Mouse (Mus musculus) mouse embryonic stem cell (cell line): Measurements from ENCODE around the gene Dock11.

ENCODE experiments used
- in situ Hi-C, 2 experiments: fragments of 300-500 bp; cut with MboI; formaldehyde crosslinking; loops; 1 replicate in 1 of 2; 3 replicates in 1 of 2; pipeline ENCODE4 v1.14.3; 2019 to 2020; ENCODE audit warnings: low sequenced_read_pairs in 2 of 2, low pct_unique_long_range_greater_than_20kb in 1 of 2, mixed read lengths in 1 of 2; ENCODE audit not compliant: unreplicated experiment in 1 of 2

The Dock11 gene

DNA sequence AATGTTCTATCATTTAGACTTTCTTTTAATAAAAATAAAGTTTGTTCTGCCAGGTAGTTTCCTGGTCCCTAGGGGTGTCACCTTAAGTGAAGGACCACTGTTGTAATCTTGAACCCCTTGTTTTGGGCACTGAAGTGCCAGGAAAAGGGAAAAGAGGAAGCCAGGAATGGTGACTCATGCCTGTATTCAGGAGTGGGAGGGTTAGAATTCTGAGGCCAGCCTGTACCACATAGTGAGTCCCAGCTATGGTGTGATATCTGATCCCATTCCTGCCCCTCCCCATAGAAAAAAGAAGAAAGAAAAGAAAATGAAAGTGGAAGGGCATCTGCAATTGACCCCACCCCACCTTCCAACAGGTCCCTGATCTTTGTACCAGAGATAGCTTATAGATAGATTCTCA lies 161.7 kb downstream of the Dock11 start:
- in situ Hi-C loops = no loop called here

DNA sequence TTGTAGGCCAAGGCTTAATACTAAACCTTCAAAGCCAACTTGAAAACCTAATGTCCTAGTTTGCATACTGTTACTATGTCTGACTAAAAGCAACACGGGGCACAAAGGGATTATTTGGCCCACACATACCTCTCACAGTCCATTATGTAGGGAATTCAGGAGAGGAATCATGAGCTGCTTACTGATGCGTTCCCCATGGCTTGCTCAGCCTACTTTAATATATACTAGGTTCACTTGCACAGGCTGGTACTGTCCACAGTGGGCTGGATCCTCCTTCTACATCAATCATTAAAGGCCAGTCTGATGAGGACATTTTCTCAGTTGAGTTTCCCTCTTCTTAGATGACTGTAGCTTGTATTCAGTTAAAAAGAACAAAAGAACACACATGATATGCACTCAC lies 185.4 kb downstream of the Dock11 start:
- in situ Hi-C loops = no loop called here

DNA sequence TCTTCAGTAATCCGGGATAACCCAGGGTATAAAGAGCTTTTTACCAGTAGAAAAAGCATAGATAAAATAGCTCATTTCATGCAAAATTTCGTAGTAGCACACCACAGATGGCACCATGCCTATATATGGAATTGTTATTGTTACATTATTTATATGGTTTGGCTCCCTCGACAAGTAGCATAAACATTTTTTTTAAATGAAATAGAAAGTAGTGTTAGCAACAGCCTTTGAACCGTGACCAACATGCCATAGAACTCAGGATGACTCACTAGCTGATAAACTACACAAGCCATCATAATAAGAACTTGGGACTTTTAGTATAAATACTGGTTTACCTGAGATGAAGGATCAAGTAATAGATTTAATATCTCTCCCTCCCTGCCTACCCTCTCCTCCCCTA lies 188.5 kb downstream of the Dock11 start:
- in situ Hi-C loops = no loop called here

DNA sequence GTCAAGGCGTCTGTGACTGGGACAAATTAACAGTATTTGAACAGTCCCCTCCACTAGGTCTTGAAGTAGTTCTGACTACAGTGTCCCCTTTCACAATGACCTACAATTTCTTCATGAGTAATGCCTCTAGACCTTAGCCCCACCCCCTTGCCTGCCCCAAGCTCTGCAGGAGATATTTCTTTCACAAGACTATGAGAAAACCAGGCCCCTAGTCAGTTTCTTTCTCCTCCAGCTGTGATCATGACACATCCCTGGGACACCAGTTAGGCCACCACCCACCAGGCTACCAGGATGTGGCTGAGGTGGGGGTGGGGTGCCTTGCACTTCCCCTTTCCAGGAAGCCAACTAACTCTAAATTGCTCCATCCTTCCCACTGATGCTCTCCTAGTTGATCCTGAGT lies 194.3 kb downstream of the Dock11 start:
- in situ Hi-C loops = no loop called here

DNA sequence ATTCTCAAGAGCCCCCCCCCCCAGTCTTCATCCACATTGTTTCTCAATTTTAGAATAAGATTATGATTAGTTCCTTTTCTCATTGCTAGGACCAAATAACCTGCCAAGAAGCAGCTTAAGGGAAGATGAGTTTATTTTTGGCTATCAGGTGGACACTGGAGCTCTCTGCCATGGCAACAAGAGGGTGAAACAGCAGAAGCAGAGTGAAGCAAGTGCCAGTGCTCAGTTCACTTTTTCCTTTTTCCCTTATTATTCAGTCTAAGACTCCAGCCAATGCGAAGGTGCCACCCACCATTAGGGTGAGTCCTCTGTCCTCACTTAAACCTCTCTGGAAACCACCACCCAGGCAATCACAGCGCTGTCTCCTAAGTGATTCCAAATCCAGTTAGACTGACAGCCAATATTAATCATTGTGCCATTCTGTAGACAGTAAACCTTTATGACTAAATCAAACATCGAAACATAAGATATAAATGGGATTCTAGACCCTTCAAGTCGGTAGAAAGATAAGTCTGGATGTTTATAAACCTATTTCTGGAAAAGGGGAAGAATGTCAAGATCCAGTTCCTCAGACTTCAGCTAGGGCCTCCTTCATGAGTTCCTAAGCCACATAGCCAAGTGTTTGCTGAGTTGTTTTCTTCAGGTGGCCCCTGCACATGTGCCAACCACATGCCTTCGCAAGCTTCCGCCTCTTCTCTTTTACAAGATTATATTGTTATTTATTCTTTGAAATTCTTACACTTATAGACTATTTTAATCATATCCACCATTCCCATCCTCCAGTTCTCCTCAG lies 200.0 kb downstream of the Dock11 start:
- in situ Hi-C loops = no loop called here

DNA sequence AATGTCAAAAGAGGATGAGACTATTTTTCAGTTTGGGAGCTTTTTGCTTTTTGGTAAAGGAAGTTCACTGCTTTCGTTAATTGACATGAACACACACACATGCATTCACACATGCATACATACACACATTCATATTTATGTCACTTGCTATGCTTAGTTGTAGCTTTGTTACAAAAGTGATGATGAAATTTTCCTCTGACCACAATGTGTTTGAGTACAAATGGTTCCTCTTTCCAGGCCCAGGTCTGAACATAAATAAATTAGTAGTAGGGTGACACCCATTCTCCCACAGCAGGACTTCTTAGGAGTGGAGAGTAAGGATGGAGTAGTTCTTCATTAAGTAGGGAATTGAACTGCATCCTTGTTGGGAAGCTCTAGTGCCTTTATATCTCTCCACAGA lies 212.3 kb downstream of the Dock11 start:
- in situ Hi-C loops = no loop called here

DNA sequence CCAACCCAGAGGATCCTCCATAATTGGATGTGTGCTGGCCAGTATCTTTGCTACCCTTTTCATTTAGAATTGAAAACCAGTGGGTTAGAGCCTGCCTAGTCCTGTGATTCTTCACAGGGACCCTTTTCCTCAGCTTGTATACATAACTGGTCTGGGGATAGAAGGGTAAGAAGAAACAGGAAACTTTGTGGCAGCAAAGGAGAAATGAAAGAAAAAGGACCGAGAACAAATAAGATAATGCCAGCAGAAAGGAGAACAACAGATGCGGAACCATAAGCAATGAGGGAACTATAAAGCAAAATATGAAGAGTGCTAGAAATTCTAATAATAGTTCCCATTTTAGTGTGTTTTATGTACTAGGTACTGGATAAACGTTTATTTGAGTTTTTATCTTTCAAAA lies 212.7 kb downstream of the Dock11 start:
- in situ Hi-C loops = no loop called here

DNA sequence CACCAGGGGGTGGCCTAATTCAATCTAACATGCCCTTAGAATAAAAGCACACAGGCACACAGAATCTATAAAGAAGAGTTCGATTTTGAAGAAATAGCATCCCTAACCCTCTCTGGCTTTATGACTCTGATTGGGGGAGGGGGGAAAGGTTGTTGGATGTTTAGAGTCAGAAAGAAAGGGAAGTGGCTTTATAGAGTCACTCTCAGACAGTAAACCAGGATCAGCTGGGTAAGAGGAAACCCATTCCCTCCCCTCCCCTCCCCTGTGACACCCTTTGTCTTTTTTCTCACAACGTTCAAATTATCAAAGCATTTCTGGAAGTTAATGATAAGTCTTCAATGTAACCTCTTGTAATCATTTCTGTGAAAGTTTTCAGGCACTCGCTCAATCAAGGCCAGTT lies 220.0 kb downstream of the Dock11 start:
- in situ Hi-C loops = no loop called here

DNA sequence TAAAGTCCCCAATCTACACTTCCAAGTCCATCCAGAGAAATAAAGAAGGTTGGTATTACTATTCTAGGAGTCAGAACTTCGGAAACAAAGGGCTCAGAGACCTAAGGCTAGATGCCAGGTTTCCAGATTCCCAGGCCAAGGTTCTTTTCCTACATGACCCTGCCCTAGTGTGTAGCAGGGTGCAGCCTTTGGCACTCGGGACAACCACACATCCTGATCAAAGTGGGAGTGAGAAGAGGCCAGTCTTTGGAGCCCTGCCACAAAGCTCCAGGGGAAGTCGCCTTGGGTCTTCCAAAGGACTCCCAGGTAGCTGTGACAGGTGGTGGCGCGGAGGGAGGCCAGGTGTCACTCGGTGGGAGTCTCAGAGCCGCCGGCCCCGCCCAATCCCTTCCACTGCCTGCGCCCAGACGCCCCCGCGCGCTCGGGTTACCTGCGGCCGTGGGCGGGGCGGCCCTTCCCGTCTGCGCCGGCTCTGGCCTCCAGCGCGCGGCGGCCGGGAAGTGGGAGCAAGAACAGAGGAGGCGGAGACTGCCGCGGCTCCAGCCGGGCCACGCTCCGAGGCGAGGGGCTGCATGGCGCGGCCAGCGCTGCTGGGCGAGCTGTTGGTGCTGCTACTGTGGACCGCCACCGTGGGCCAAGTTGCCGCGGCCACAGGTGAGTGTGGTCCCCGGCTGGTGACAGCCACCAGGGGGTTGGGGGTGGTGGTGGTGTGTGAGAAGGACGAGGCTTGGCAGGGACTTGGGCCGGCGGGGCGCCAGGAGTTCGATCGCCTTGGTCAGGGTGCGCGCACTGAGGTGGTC lies 223.2 kb downstream of the Dock11 start, which contains the start of gene Il13ra1:
TSS of gene Il13ra1 (plus strand) at position 489 of the 800 bp plus-strand sequence.
- in situ Hi-C loops = no loop called here

DNA sequence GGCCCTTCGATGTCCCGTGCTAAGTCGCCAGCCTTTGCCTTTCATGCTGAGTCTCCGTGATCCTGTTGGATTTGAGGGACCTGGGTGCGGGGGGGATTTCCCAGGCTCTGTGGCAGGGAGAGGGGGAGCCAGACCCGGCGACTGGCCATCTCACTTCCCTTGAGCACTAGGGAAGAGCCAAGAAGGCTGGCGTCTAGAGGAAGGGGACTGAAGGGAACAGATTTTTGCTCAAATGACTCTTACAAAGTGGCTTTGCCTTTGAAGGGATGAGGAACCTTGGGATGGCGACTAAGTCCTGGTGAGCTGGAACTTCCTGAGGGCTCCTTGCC lies 223.8 kb downstream of the Dock11 start:
- in situ Hi-C loops = no loop called here

DNA sequence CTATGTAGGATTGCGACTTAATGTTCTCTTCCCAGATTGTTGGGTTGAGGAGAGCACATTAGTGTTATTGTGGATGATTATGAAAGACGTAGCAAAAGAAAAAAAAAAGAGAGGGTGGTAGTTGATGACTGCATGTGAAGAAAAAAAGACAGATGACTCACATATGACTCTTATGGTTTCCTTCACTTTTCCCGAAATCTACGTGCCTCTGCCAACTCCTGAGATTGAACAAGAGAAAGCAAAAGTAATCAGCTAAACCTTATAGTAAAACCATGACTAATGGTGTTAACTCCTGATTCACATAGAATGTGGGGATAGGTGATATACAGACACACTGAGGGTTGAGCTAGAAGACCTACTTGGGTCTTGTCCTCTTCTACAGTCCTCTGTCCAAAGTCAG lies 226.5 kb downstream of the Dock11 start:
- in situ Hi-C loops = no loop called here
